ENCODE assay signal across 8 mouse cellular contexts in the genomic region with DNA sequence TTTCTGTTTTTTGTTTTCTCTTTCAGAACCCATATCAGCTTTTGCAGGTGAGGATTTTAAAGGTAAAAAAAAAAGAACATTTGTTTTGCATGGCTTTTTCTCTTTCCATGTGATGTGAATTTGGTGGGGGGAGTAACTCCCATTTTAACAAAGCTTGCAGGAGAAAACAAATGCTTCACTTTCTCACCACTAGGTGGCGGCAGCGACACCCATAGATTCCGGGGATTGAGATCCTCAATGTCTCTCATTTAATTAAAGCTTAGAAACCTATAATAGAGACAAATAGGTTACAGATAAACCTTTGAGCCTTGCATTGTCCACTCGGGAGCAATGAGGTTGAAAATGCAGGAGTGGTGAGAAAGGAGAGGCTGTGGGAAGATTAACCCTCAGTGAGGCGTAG.
DNase-seq lines count a peak whose midpoint lies in the region; ATAC-seq and TF ChIP-seq lines count a peak whose summit lies in the region.

No protein-coding gene starts in this region.

- 25% methylated on average over 5 of the region's 5 CpGs for WGBS in limb, embryonic 14.5 days

- TF ChIP-seq POLR2A in limb, embryonic 14.5 days (IDR thresholded peaks at IDR 0.05; ENCODE audit: borderline replicate concordance, extremely low read depth, insufficient read depth, insufficient read length), result no peak

- H3K9ac ChIP-seq in limb, embryonic 14.5 days (ENCODE audit: low read depth, low read length, severe bottlenecking), result no peak overlapping the region

- peaks cover 37% of the 10 kb centered on the region for H3K36me3 ChIP-seq in limb, embryonic 14.5 days (ENCODE audit: control insufficient read depth, insufficient read depth, low read length)

- ATAC-seq in limb, embryonic 14.5 days (ENCODE audit: low FRiP score, low read depth), result no peak

- no peaks in the 10 kb centered on the region for H3K9me3 ChIP-seq in limb, embryonic 14.5 days (ENCODE audit: control insufficient read depth, low read length)

- no peak overlapping the region for H3K27ac ChIP-seq in limb, embryonic 14.5 days (replicated peaks; ENCODE audit: low read depth, low read length)

- H3K4me2 ChIP-seq in limb, embryonic 14.5 days (replicated peaks; ENCODE audit: low read depth, low read length, severe bottlenecking), result no peak overlapping the region

- H3K4me1 ChIP-seq in limb, embryonic 14.5 days (ENCODE audit: control insufficient read depth, insufficient read depth, low read length), result no peaks in the 10 kb centered on the region

- no peaks in the 10 kb centered on the region for H3K27me3 ChIP-seq in limb, embryonic 14.5 days (ENCODE audit: control insufficient read depth, insufficient read depth, low read length)

- peak; percentile 56 to 84 for DNase-seq in adrenal gland, adult (ENCODE audit: inconsistent age in 2 of 2, low spot score in 1 of 2)
- no peak for DNase-seq in adrenal gland, adult 8-10 months
- DNase-seq in ovary, postnatal 14 days (ENCODE audit: low spot score), result peak; percentile 64
- no peak for DNase-seq in ovary, adult 18-20 months (ENCODE audit: low spot score)
- peak; percentile 86 to 88 for DNase-seq in cerebellum, postnatal 14 days
- DNase-seq in kidney, adult 9 months, result peak; percentile 67
- peak; percentile 82 for DNase-seq in limb, embryonic 14.5 days (ENCODE audit: low spot score)
- peak; percentile 79 for DNase-seq in right cerebral cortex, postnatal 14 days

- no peak overlapping the region for H3K4me3 ChIP-seq in limb, embryonic 14.5 days (replicated peaks; ENCODE audit: low read length)

Comparison
In these comparisons a context has a peak if more than half of its experiments do, and no peak if none do; other contexts are left out.
1. DNase-seq: peak in adrenal gland, adult (2 of 2), ovary, postnatal 14 days (single experiment), cerebellum, postnatal 14 days (2 of 2), kidney, adult 9 months (single experiment), limb, embryonic 14.5 days (single experiment) and right cerebral cortex, postnatal 14 days (single experiment); none in adrenal gland, adult 8-10 months (single experiment) and ovary, adult 18-20 months (single experiment).